Mouse (Mus musculus): Measurements from ENCODE around the gene Serpine2. TPM values are rescaled to one million over a fixed set of nuclear protein-coding genes. Genes with fewer than 3 reads are reported as not detected.

Serpine2 gene
- total and polyA plus RNA-seq, 2 experiments from 2014 or later = 21.2 to 50.5 TPM

DNA sequence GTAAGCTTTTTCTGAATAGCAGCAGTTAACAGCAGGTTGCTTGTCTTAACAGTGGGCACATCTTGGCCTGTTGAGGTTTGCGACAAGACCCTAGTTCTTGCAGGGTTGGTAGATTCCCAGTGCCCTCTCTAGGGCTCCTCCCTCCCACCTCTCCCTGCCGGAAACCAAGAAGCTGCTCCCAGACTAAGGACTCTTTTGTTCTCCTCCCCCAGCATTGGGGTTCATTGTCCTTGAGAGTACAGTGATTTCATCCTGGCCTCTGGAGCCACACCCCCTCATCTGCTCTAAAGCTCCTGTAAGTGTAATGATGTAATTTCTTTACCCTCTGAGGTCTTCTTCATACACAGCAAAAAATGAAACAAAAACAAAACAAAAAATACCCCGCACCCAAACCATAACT, 13.8 kb upstream of the Serpine2 start:
- WGBS = 67% methylated on average over 3 of the region's 3 CpGs
- DNase-seq (ENCODE audit: low spot score) (no peak), ATAC-seq (ENCODE audit: insufficient read depth, low read depth) (no peak)
- H3K9ac ChIP-seq (replicated peaks; ENCODE audit: low read depth, low read length) = no peak overlapping the region
- H3K27ac ChIP-seq (ENCODE audit: low read depth) = no peak overlapping the region
- no peaks in the 10 kb centered on the region for H3K27me3 ChIP-seq (ENCODE audit: control insufficient read depth, insufficient read depth, low read length)
- H3K9me3 ChIP-seq (replicated peaks; ENCODE audit: control insufficient read depth, low read length) = no peaks in the 10 kb centered on the region
- no peak overlapping the region for H3K4me2 ChIP-seq (ENCODE audit: low read depth, low read length)
- no peaks in the 10 kb centered on the region for H3K4me1 ChIP-seq (ENCODE audit: control insufficient read depth, insufficient read depth)
- TF ChIP-seq CTCF (IDR thresholded peaks at IDR 0.05; ENCODE audit: low read depth) (no peak), EP300 (IDR thresholded peaks at IDR 0.05; ENCODE audit: low read depth) (no peak)
- H3K36me3 ChIP-seq (replicated peaks; ENCODE audit: control insufficient read depth, insufficient read depth, low read length) = no peaks in the 10 kb centered on the region
- no peak overlapping the region for H3K4me3 ChIP-seq (ENCODE audit: low read depth, low read length)

- no peaks in the 10 kb centered on the region for H3K9me3 ChIP-seq (replicated peaks; ENCODE audit: control insufficient read depth, low read length)
- DNase-seq (ENCODE audit: low spot score) (peak; percentile 33), ATAC-seq (ENCODE audit: insufficient read depth, low read depth) (0 out of 2 replicates have a peak, but pooled peaks have one; percentile 14)
- no peak overlapping the region for H3K4me3 ChIP-seq (ENCODE audit: low read depth, low read length)
- no peak overlapping the region for H3K27ac ChIP-seq (ENCODE audit: low read depth)
- TF ChIP-seq CTCF (IDR thresholded peaks at IDR 0.05; ENCODE audit: low read depth) (0 out of 2 replicates have a peak, but pooled peaks have one; percentile 2), EP300 (IDR thresholded peaks at IDR 0.05; ENCODE audit: low read depth) (no peak)
- H3K36me3 ChIP-seq (replicated peaks; ENCODE audit: control insufficient read depth, insufficient read depth, low read length) = no peaks in the 10 kb centered on the region
- peak overlapping the region; percentile 27 for H3K4me2 ChIP-seq (ENCODE audit: low read depth, low read length)
- peaks cover 6% of the 10 kb centered on the region; the same call in 1 of the 2 replicates for H3K4me1 ChIP-seq (ENCODE audit: control insufficient read depth, insufficient read depth)
- WGBS = 19% methylated on average over 12 of the region's 12 CpGs
- 0 out of 2 replicates have a peak, but pooled peaks cover 5% of the 10 kb centered on the region for H3K27me3 ChIP-seq (ENCODE audit: control insufficient read depth, insufficient read depth, low read length)
- no peak overlapping the region for H3K9ac ChIP-seq (replicated peaks; ENCODE audit: low read depth, low read length)
These were observed 455 bp downstream of the Serpine2 start for GRCm38 (mm10) chr1:79860411-79861039.

DNA sequence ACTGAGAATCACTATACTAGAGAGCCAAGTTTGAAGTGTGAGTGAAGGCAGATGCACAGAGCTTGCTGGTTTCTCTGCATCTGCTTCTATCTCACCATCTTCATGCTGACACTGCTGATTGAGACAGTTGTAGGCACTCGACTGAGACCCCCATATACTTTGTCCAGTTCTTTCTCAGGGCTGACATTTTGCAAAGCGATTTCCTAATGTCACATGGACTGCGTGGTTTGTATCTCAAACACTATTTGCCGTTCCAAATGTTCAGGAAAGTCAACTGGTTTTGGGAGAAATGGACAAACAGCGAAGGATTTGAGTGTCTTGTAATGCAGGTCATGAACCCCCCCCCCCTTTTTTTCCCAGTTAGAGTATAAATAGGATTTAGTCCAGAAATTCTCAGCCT, 1.0 kb downstream of the Serpine2 start:
- Histone ChIP-seq H3K9ac (replicated peaks; ENCODE audit: low read depth, low read length) (no peak overlapping the region), H3K27me3 (ENCODE audit: control insufficient read depth, insufficient read depth, low read length) (0 out of 2 replicates have a peak, but pooled peaks cover 5% of the 10 kb centered on the region), H3K27ac (ENCODE audit: low read depth) (no peak overlapping the region), H3K36me3 (replicated peaks; ENCODE audit: control insufficient read depth, insufficient read depth, low read length) (no peaks in the 10 kb centered on the region), H3K9me3 (replicated peaks; ENCODE audit: control insufficient read depth, low read length) (no peaks in the 10 kb centered on the region), H3K4me1 (ENCODE audit: control insufficient read depth, insufficient read depth) (peaks cover 6% of the 10 kb centered on the region; the same call in 1 of the 2 replicates), H3K4me2 (ENCODE audit: low read depth, low read length) (no peak overlapping the region), H3K4me3 (ENCODE audit: low read depth, low read length) (no peak overlapping the region)
- DNase-seq (ENCODE audit: low spot score) (no peak), ATAC-seq (ENCODE audit: insufficient read depth, low read depth) (no peak)
- TF ChIP-seq CTCF (IDR thresholded peaks at IDR 0.05; ENCODE audit: low read depth) = no peak
- WGBS = 68% methylated on average over 5 of the region's 5 CpGs

DNA sequence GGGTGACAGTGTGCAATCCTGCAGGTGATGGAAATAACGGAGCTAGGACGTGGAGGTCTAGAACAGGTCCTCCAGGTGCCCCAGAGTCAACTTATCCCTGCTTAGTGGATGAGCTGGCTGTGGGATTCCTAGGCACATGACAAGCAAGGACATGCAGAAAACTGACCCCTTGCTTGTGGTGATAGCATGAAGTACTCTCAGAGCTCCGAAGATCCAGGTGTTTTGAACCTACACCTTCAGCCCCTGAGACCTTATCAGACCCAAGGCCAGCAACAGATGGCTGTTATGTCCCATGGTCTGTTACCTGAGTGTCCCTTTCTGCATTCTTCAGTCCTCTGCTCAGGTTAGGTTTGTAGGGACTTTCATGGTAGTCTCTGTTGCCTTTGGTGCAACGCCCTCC, 2.0 kb downstream of the Serpine2 start:
- no peak for TF ChIP-seq EP300 (IDR thresholded peaks at IDR 0.05; ENCODE audit: low read depth)
- no peak for TF ChIP-seq CTCF (IDR thresholded peaks at IDR 0.05; ENCODE audit: low read depth)
- H3K9ac ChIP-seq (replicated peaks; ENCODE audit: low read depth, low read length) = peak overlapping the region; percentile 78
- no peaks in the 10 kb centered on the region for H3K9me3 ChIP-seq (replicated peaks; ENCODE audit: control insufficient read depth, low read length)
- H3K4me1 ChIP-seq (ENCODE audit: control insufficient read depth, insufficient read depth) = peaks cover 6% of the 10 kb centered on the region; the same call in 1 of the 2 replicates
- H3K4me2 ChIP-seq (ENCODE audit: low read depth, low read length) = peak overlapping the region; percentile 98
- H3K27me3 ChIP-seq (ENCODE audit: control insufficient read depth, insufficient read depth, low read length) = 0 out of 2 replicates have a peak, but pooled peaks cover 5% of the 10 kb centered on the region
- H3K27ac ChIP-seq (ENCODE audit: low read depth) = no peak overlapping the region
- ATAC-seq (ENCODE audit: insufficient read depth, low read depth) (no peak), DNase-seq (ENCODE audit: low spot score) (no peak)
- H3K4me3 ChIP-seq (ENCODE audit: low read depth, low read length) = peak overlapping the region; percentile 83
- H3K36me3 ChIP-seq (replicated peaks; ENCODE audit: control insufficient read depth, insufficient read depth, low read length) = no peaks in the 10 kb centered on the region
- WGBS = 31% methylated on average over 4 of the region's 4 CpGs

DNA sequence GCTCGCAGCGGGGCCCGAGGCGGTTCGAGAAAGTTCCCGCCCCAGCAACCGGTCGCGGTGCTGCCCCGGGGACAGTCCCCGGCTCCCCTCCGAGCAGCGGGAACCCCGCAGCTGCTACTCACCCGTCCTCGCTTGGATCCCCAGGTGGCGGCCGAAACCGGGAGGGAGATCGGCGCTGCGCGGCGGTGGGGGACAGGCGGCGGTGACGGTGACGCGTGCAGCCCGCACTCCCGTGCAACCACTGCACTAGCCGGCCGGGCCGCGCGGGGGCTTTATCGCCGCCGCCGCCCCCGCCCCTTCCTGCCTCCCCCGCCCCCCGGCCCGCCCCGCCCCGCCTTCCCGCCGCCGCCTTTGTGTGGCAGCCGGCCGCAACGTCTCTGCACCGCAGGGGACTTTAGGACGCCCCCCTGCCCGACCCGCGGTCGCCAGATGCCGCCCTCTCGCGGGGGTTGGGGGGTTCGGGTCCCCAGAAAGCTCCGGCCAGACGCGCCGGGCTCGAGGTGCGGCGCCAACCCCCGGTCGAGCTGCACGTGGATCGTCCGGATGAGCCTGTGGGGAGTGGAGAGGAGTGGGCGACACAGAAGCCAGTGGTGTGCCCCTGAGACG, 2.5 kb downstream of the Serpine2 start:
- Histone ChIP-seq H3K9me3 (replicated peaks; ENCODE audit: control insufficient read depth, low read length) (no peaks in the 10 kb centered on the region), H3K27ac (ENCODE audit: low read depth) (no peak overlapping the region), H3K27me3 (ENCODE audit: control insufficient read depth, insufficient read depth, low read length) (0 out of 2 replicates have a peak, but pooled peaks cover 5% of the 10 kb centered on the region), H3K4me2 (ENCODE audit: low read depth, low read length) (peak overlapping the region; percentile 98), H3K36me3 (replicated peaks; ENCODE audit: control insufficient read depth, insufficient read depth, low read length) (no peaks in the 10 kb centered on the region), H3K4me3 (ENCODE audit: low read depth, low read length) (peak overlapping the region; percentile 83), H3K9ac (replicated peaks; ENCODE audit: low read depth, low read length) (peak overlapping the region; percentile 78), H3K4me1 (ENCODE audit: control insufficient read depth, insufficient read depth) (peaks cover 6% of the 10 kb centered on the region; the same call in 1 of the 2 replicates)
- DNase-seq (ENCODE audit: low spot score) (peak; percentile 42), ATAC-seq (ENCODE audit: insufficient read depth, low read depth) (peak; percentile 66)
- WGBS = 1% methylated on average over 66 of the region's 76 CpGs
- peak; percentile 2; the same call in 1 of the 2 replicates for TF ChIP-seq CTCF (IDR thresholded peaks at IDR 0.05; ENCODE audit: low read depth)
- TF ChIP-seq EP300 (IDR thresholded peaks at IDR 0.05; ENCODE audit: low read depth) = no peak

All from heart, postnatal 0 days (tissue).